Comparison of ENCODE assay signal across 9 mouse cellular contexts in the genomic region with DNA sequence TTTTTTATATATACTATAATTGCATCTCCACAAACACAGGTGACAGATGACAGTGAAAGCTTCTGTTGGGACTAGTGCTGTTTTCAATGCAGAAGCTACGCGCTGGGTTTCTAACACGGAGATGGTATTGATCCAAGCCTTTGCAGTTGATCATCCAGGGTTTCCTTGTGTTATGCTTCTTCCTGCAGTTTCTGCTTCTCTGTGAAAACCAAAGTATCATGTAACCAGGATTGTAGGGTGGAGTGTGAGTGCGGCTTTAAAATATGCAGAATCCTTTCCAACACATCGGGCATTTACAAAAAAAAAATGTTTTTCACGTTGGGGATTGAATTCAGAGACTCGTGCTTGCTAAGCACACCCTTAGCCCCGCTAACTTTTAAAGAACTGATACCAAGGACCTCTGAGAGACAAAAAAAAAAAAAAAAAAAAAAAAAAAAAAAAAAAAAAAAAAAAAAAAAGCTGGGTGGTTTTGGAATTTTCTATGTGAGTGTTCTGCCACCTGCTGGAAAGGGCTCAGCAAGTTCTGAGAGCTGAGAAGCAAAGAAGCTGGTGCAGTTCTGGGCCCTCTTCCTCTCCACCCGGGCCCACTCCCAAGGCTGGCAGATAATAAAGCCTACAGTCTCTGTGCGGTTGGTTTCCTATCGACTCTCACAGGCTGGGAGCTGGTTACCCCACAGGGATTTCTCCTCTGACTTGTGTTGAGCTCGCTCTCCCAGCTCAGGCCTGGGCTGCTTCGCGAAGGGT.
DNase-seq lines count a peak whose midpoint lies in the region; ATAC-seq and TF ChIP-seq lines count a peak whose summit lies in the region.
"Had no signal": no experiment of that assay in that cellular context is flagged by ENCODE, and none has a peak within 500 bp of the region (broad histone marks: within the 10 kb centered on the region; RNA-seq: fewer than 3 reads in every experiment).

No protein-coding gene starts in this region.

- peak overlapping the region; percentile 28; the same call in 1 of the 2 replicates for H3K4me2 ChIP-seq in embryonic facial prominence, embryonic 15.5 days (replicated peaks)
- H3K4me2 ChIP-seq in kidney, embryonic 16.5 days (replicated peaks; ENCODE audit: low read depth, low read length) = no peak overlapping the region
- no peak overlapping the region for H3K4me2 ChIP-seq in limb, embryonic 15.5 days
- H3K4me2 ChIP-seq: hindbrain, embryonic 15.5 days had no signal

- no peak overlapping the region for H3K9ac ChIP-seq in ES-E14 (ENCODE audit: insufficient read depth, low read depth, low read length, poor library complexity, severe bottlenecking)
- no peak overlapping the region for H3K9ac ChIP-seq in embryonic facial prominence, embryonic 15.5 days
- no peak overlapping the region for H3K9ac ChIP-seq in kidney, embryonic 16.5 days (replicated peaks; ENCODE audit: low read length)
- H3K9ac ChIP-seq in limb, embryonic 15.5 days = no peak overlapping the region
- H3K9ac ChIP-seq: hindbrain, embryonic 15.5 days had no signal

- in situ Hi-C loops in ES-E14 (cut with MboI; ENCODE audit: low sequenced_read_pairs in 2 of 2, unreplicated experiment in 2 of 2) = loop anchor here (25.0 kb wide), 1 partner anchor 600 kb away; a partner anchor contains a TSS

- H3K4me1 ChIP-seq in ES-E14 (ENCODE audit: control insufficient read depth in 2 of 2, insufficient read depth in 2 of 2, low read length in 2 of 2, poor library complexity in 1 of 2) = no peaks in the 10 kb centered on the region
- peaks cover 9% of the 10 kb centered on the region for H3K4me1 ChIP-seq in embryonic facial prominence, embryonic 15.5 days
- H3K4me1 ChIP-seq in heart, embryonic 10.5 days = peaks cover 5% of the 10 kb centered on the region
- H3K4me1 ChIP-seq in kidney, embryonic 16.5 days (ENCODE audit: insufficient read depth, low read length) = 0 out of 2 replicates have a peak, but pooled peaks cover 14% of the 10 kb centered on the region
- peaks cover 6% of the 10 kb centered on the region; the same call in 1 of the 2 replicates for H3K4me1 ChIP-seq in limb, embryonic 15.5 days
- H3K4me1 ChIP-seq: hindbrain, embryonic 15.5 days had no signal

- WGBS in embryonic facial prominence, embryonic 15.5 days = 43% methylated on average over 14 of the region's 14 CpGs
- WGBS in heart, embryonic 10.5 days = 56% methylated on average over 14 of the region's 14 CpGs
- WGBS in kidney, embryonic 16.5 days = 62% methylated on average over 14 of the region's 14 CpGs
- WGBS in limb, embryonic 15.5 days = 54% methylated on average over 14 of the region's 14 CpGs

- no peak overlapping the region for H3K27ac ChIP-seq in ES-E14 (ENCODE audit: insufficient read depth, low read depth, low read length, poor library complexity, severe bottlenecking)
- peak overlapping the region; percentile 48; the same call in 1 of the 2 replicates for H3K27ac ChIP-seq in embryonic facial prominence, embryonic 15.5 days (replicated peaks)
- H3K27ac ChIP-seq in heart, embryonic 10.5 days = no peak overlapping the region
- peak overlapping the region; percentile 61; the same call in 1 of the 2 replicates for H3K27ac ChIP-seq in kidney, embryonic 16.5 days (ENCODE audit: low read length)
- no peak overlapping the region for H3K27ac ChIP-seq in limb, embryonic 15.5 days
- H3K27ac ChIP-seq: hindbrain, embryonic 15.5 days had no signal

- no peaks in the 10 kb centered on the region for H3K9me3 ChIP-seq in ES-E14 (ENCODE audit: control insufficient read depth, insufficient read depth, low read depth, low read length)
- H3K9me3 ChIP-seq in embryonic facial prominence, embryonic 15.5 days (replicated peaks) = no peaks in the 10 kb centered on the region
- H3K9me3 ChIP-seq in heart, embryonic 10.5 days = no peaks in the 10 kb centered on the region
- H3K9me3 ChIP-seq in kidney, embryonic 16.5 days (ENCODE audit: low read length) = no peaks in the 10 kb centered on the region
- H3K9me3 ChIP-seq in limb, embryonic 15.5 days = no peaks in the 10 kb centered on the region
- H3K9me3 ChIP-seq: hindbrain, embryonic 15.5 days had no signal

- H3K36me3 ChIP-seq in ES-E14 (ENCODE audit: control insufficient read depth, insufficient read depth, low read length, poor library complexity, severe bottlenecking) = no peaks in the 10 kb centered on the region
- no peaks in the 10 kb centered on the region for H3K36me3 ChIP-seq in embryonic facial prominence, embryonic 15.5 days
- H3K36me3 ChIP-seq in heart, embryonic 10.5 days = no peaks in the 10 kb centered on the region
- H3K36me3 ChIP-seq in kidney, embryonic 16.5 days (ENCODE audit: insufficient read depth, low read length) = no peaks in the 10 kb centered on the region
- no peaks in the 10 kb centered on the region for H3K36me3 ChIP-seq in limb, embryonic 15.5 days
- H3K36me3 ChIP-seq: hindbrain, embryonic 15.5 days had no signal

- ATAC-seq in embryonic facial prominence, embryonic 15.5 days (ENCODE audit: insufficient number of reproducible peaks, low FRiP score, low TSS enrichment, low read depth) = no peak
- peak; percentile 59 for ATAC-seq in kidney, embryonic 16.5 days (ENCODE audit: low FRiP score, low TSS enrichment)
- ATAC-seq in limb, embryonic 15.5 days (ENCODE audit: insufficient number of reproducible peaks, low FRiP score, low TSS enrichment, low read depth) = no peak

- peak; percentile 17 for DNase-seq in ES-E14 (ENCODE audit: low read depth, low spot score)
- peak; percentile 55 to 67 for DNase-seq in adrenal gland, postnatal 36 days
- peak; percentile 76 for DNase-seq in heart, embryonic 10.5 days (ENCODE audit: low spot score)
- DNase-seq in ovary, postnatal 10 days (ENCODE audit: low spot score) = peak; percentile 3
- peak; percentile 23 for DNase-seq in yolk sac, embryonic 10.5 days (ENCODE audit: low spot score)

- H3K27me3 ChIP-seq in embryonic facial prominence, embryonic 15.5 days = no peaks in the 10 kb centered on the region
- H3K27me3 ChIP-seq in heart, embryonic 10.5 days (ENCODE audit: insufficient read depth, poor library complexity, severe bottlenecking) = no peaks in the 10 kb centered on the region
- H3K27me3 ChIP-seq in kidney, embryonic 16.5 days (ENCODE audit: insufficient read depth, low read length) = no peaks in the 10 kb centered on the region
- H3K27me3 ChIP-seq in limb, embryonic 15.5 days = no peaks in the 10 kb centered on the region
- H3K27me3 ChIP-seq: hindbrain, embryonic 15.5 days had no signal

- peak overlapping the region in 1 of 2 experiments; percentile 14; a peak in 1 of 4 replicates for H3K4me3 ChIP-seq in ES-E14 (ENCODE audit: insufficient read depth in 1 of 2, low read depth in 1 of 2, low read length in 2 of 2, poor library complexity in 1 of 2, severe bottlenecking in 1 of 2)
- H3K4me3 ChIP-seq in embryonic facial prominence, embryonic 15.5 days (replicated peaks) = peak overlapping the region; percentile 16; the same call in 1 of the 2 replicates
- H3K4me3 ChIP-seq in heart, embryonic 10.5 days = 0 out of 2 replicates have a peak overlapping the region, but pooled peaks have one; percentile 5
- no peak overlapping the region for H3K4me3 ChIP-seq in kidney, embryonic 16.5 days (ENCODE audit: low read length)
- 0 out of 2 replicates have a peak overlapping the region, but pooled peaks have one; percentile 4 for H3K4me3 ChIP-seq in limb, embryonic 15.5 days
- H3K4me3 ChIP-seq: hindbrain, embryonic 15.5 days had no signal

TF ChIP-seq in ES-E14, 5 proteins besides CTCF, POLR2A, EP300 and RAD21:
- TF ChIP-seq ZNF384 (IDR thresholded peaks at IDR 0.05; ENCODE audit: low read depth, low read length) = peak; percentile 98
- peak; percentile 79 for TF ChIP-seq ZC3H11A (IDR thresholded peaks at IDR 0.05; ENCODE audit: borderline replicate concordance, low read depth, low read length)
- TF ChIP-seq MAFK (IDR thresholded peaks at IDR 0.05; ENCODE audit: insufficient read depth, low read depth, low read length) = no peak
- TF ChIP-seq HCFC1 (IDR thresholded peaks at IDR 0.05; ENCODE audit: borderline replicate concordance, insufficient read depth, low read length) = no peak
- no peak for TF ChIP-seq CHD2 (IDR thresholded peaks at IDR 0.05; ENCODE audit: low read depth, low read length)
TF ChIP-seq in ES-E14: peak in this region for 2.

Comparison
In these comparisons a context has a peak if more than half of its experiments do, and no peak if none do; other contexts are left out.
1. DNase-seq: peak in every context shown above with its lines; median percentile 76 in heart, embryonic 10.5 days; 61 in adrenal gland, postnatal 36 days; 23 in yolk sac, embryonic 10.5 days; 17 in ES-E14; 3 in ovary, postnatal 10 days.
2. H3K27ac ChIP-seq: peak in embryonic facial prominence, embryonic 15.5 days (single experiment) and kidney, embryonic 16.5 days (single experiment); none in ES-E14 (single experiment), heart, embryonic 10.5 days (single experiment) and limb, embryonic 15.5 days (single experiment).